20 mouse cellular contexts compared by ENCODE assay signal in the genomic region with DNA sequence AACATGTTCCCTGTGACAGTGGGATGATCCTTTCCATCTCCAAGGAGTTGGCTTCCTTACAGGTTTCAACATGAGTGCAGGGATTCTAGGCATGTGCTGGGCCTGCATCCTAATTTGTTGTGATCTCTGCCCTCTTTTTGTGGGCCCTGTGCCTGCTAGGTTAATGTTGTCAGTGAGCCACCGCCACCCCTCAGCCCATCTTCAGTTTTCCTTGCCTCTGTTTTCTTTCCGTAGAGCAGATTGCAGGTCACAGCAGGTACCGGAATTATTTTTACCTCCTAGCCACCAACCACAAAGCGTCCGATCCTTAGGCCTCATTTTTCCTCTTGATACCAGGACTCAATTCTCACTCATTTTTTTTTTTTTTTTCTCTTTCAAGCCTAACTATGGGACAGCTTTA. TPM values are rescaled to one million over a fixed set of nuclear protein-coding genes. Genes with fewer than 3 reads are reported as not detected.
DNase-seq lines count a peak whose midpoint lies in the region; ATAC-seq lines count a peak whose summit lies in the region.
"Had no signal": no experiment of that assay in that cellular context is flagged by ENCODE, and none has a peak within 500 bp of the region (broad histone marks: within the 10 kb centered on the region; RNA-seq: fewer than 3 reads in every experiment).

No protein-coding gene starts in this region.

- H3K4me3 ChIP-seq in hindbrain, embryonic 11.5 days (ENCODE audit: low read depth, low read length), result no peak overlapping the region
- H3K4me3 ChIP-seq: embryonic facial prominence, embryonic 10.5 days; forebrain, embryonic 13.5 days; gastrocnemius, adult 2 months; heart, embryonic 12.5 days; hindbrain, embryonic 12.5 days; intestine, embryonic 15.5 days had no signal

- no peaks in the 10 kb centered on the region for H3K27me3 ChIP-seq in hindbrain, embryonic 11.5 days (ENCODE audit: control insufficient read depth, insufficient read depth, low read length)
- H3K27me3 ChIP-seq: forebrain, embryonic 13.5 days; heart, embryonic 12.5 days; hindbrain, embryonic 12.5 days; intestine, embryonic 15.5 days had no signal

- peak; percentile 52; the same call in 1 of the 2 replicates for ATAC-seq in cerebellum, adult (ENCODE audit: insufficient number of reproducible peaks, low FRiP score, low TSS enrichment)
- no peak for ATAC-seq in inflammation-experienced regulatory T-cells, adult 6 months
- no peak for ATAC-seq in hindbrain, embryonic 11.5 days (ENCODE audit: low FRiP score)
- ATAC-seq: activated CD4-positive, CD25-positive, alpha-beta regulatory T cell, adult 4 months; CD4-positive, CD25-positive, alpha-beta regulatory T cell, adult 4 months; forebrain, embryonic 13.5 days; forebrain, postnatal 0 days; hindbrain, embryonic 16.5 days; intestine, embryonic 15.5 days had no signal

- H3K4me2 ChIP-seq in hindbrain, embryonic 11.5 days (replicated peaks; ENCODE audit: low read depth, low read length), result no peak overlapping the region
- H3K4me2 ChIP-seq: forebrain, embryonic 13.5 days; heart, embryonic 12.5 days; hindbrain, embryonic 12.5 days; intestine, embryonic 15.5 days had no signal

- no peaks in the 10 kb centered on the region for H3K4me1 ChIP-seq in hindbrain, embryonic 11.5 days (replicated peaks; ENCODE audit: control insufficient read depth, insufficient read depth, low read length)
- H3K4me1 ChIP-seq: embryonic facial prominence, embryonic 10.5 days; forebrain, embryonic 13.5 days; heart, embryonic 12.5 days; hindbrain, embryonic 12.5 days; intestine, embryonic 15.5 days had no signal

- no peak overlapping the region for H3K27ac ChIP-seq in hindbrain, embryonic 11.5 days (ENCODE audit: low read depth, low read length)
- H3K27ac ChIP-seq: embryonic facial prominence, embryonic 10.5 days; forebrain, embryonic 13.5 days; gastrocnemius, adult 2 months; hindbrain, embryonic 12.5 days; intestine, embryonic 15.5 days had no signal

- 89% methylated on average over 5 of the region's 5 CpGs for WGBS in hindbrain, embryonic 11.5 days

- peaks cover 12% of the 10 kb centered on the region for H3K36me3 ChIP-seq in hindbrain, embryonic 11.5 days (ENCODE audit: control insufficient read depth, insufficient read depth, low read length)

- DNase-seq in cerebellum, postnatal 4 days (ENCODE audit: low spot score in 2 of 2), result no peak
- DNase-seq in cerebellum, adult 8-10 months, result peak; percentile 62
- DNase-seq in cerebellum, postnatal 14 days, result peak; percentile 54 to 68
- no peak for DNase-seq in hindbrain, embryonic 11.5 days (ENCODE audit: low spot score)
- no peak for DNase-seq in frontal cortex, postnatal 10 days (ENCODE audit: low spot score in 2 of 2)
- DNase-seq: adrenal gland, postnatal 14 days; forebrain, postnatal 0 days; gastrocnemius, adult 2 months; gastrocnemius, postnatal 25 days; kidney, adult 2 months had no signal

- H3K9me3 ChIP-seq in hindbrain, embryonic 11.5 days (ENCODE audit: control insufficient read depth, low read length), result no peaks in the 10 kb centered on the region
- H3K9me3 ChIP-seq: embryonic facial prominence, embryonic 10.5 days; forebrain, embryonic 13.5 days; heart, embryonic 12.5 days; hindbrain, embryonic 12.5 days; intestine, embryonic 15.5 days had no signal

- H3K9ac ChIP-seq in hindbrain, embryonic 11.5 days (ENCODE audit: low read depth, low read length), result no peak overlapping the region
- H3K9ac ChIP-seq: forebrain, embryonic 13.5 days; forebrain, postnatal 0 days; heart, embryonic 12.5 days; hindbrain, embryonic 12.5 days; intestine, embryonic 15.5 days had no signal

RNA-seq across cellular contexts. Expression of a gene that starts 11.4 kb away (rescaled TPM):
- 100 to 1,000 TPM; 252 to 286 (median 255) TPM for polyA plus RNA-seq in inflammation-experienced regulatory T-cells, adult 6 months (2017; shearing (Covaris generic))
- polyA plus RNA-seq in hindbrain, embryonic 11.5 days (2014; fragmentation: Nextera tagmentation; extraction: Ambion mirVana), result 347 and 351 TPM in 2 replicates

RNA-seq across cellular contexts. Expression of a gene that starts 18.3 kb away (rescaled TPM):
- polyA plus RNA-seq in inflammation-experienced regulatory T-cells, adult 6 months (2017; shearing (Covaris generic)), result 1 to 10 TPM in 2 of 3 experiments, under 1 TPM in 1; 0.97 to 2.0 (median 1.7) TPM
- 13.8 and 16.1 TPM in 2 replicates for polyA plus RNA-seq in hindbrain, embryonic 11.5 days (2014; fragmentation: Nextera tagmentation; extraction: Ambion mirVana)

RNA-seq across cellular contexts. Expression of a gene that starts 40.2 kb away (rescaled TPM):
- 1 to 10 TPM; 2.7 to 7.7 (median 6.8) TPM for polyA plus RNA-seq in inflammation-experienced regulatory T-cells, adult 6 months (2017; shearing (Covaris generic))
- polyA plus RNA-seq in hindbrain, embryonic 11.5 days (2014; fragmentation: Nextera tagmentation; extraction: Ambion mirVana), result 9.4 and 14.0 TPM in 2 replicates

RNA-seq across cellular contexts. Expression of a gene that starts 41.7 kb away (rescaled TPM):
- not detected for polyA plus RNA-seq in inflammation-experienced regulatory T-cells, adult 6 months (2017; shearing (Covaris generic))
- polyA plus RNA-seq in hindbrain, embryonic 11.5 days (2014; fragmentation: Nextera tagmentation; extraction: Ambion mirVana), result 2.9 and 3.2 TPM in 2 replicates
- polyA plus RNA-seq: activated CD4-positive, CD25-positive, alpha-beta regulatory T cell, adult 4 months; CD4-positive, CD25-positive, alpha-beta regulatory T cell, adult 4 months had no signal

RNA-seq across cellular contexts. Expression of a gene that starts 59.2 kb away (rescaled TPM):
- 100 to 1,000 TPM; 147 to 171 (median 151) TPM for polyA plus RNA-seq in inflammation-experienced regulatory T-cells, adult 6 months (2017; shearing (Covaris generic))
- 239 and 248 TPM in 2 replicates for polyA plus RNA-seq in hindbrain, embryonic 11.5 days (2014; fragmentation: Nextera tagmentation; extraction: Ambion mirVana)

Comparison
In these comparisons a context has a peak if more than half of its experiments do, and no peak if none do; other contexts are left out.
1. DNase-seq: peak in cerebellum, adult 8-10 months (single experiment) and cerebellum, postnatal 14 days (2 of 2); none in cerebellum, postnatal 4 days (0 of 2), hindbrain, embryonic 11.5 days (single experiment) and frontal cortex, postnatal 10 days (0 of 2).